Mouse (Mus musculus) brain, adult 10 weeks (tissue): ENCODE data around the gene Rnf111. TPM values are rescaled to one million over a fixed set of nuclear protein-coding genes. Genes with fewer than 3 reads are reported as not detected.

Experiments used
- polyA plus RNA-seq: library from polyadenylated mRNA; stranded (reverse); fragments of 350-450 nt; fragmentation: Illumina TruSeq; extraction: RNeasy Lipid Tissue Mini Kit (QIAGEN cat#74804); gene quantifications from one replicate; pipeline ENCODE4 v1.2.3, GENCODE M21; 2015; ENCODE audit warnings: low read depth, low replicate concordance

The Rnf111 gene
- polyA plus RNA-seq: 23.9 TPM

DNA sequence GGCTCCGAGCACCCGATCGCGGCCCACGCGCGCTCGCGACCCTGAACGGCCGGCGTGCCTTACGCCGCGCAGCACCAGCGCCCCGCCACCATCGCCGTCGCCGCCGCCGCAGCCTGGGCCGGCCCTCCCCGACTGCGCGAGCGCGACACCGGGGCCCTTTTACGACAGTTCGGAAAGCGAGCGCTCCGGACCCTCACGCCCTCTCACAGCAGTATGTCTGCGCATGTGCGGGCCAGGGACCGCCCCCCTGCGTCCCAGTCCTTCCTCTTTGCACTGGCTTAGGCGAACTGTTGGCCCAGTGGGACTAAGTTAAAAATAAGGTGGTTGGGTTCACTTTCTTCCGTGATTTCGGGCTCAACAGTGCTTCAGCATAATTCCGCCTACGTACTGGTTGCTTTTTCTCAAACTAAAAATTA, at the start of gene Rnf111:
TSS of gene Rnf111 (minus strand) at position 100 of the 416 bp plus-strand sequence.

DNA sequence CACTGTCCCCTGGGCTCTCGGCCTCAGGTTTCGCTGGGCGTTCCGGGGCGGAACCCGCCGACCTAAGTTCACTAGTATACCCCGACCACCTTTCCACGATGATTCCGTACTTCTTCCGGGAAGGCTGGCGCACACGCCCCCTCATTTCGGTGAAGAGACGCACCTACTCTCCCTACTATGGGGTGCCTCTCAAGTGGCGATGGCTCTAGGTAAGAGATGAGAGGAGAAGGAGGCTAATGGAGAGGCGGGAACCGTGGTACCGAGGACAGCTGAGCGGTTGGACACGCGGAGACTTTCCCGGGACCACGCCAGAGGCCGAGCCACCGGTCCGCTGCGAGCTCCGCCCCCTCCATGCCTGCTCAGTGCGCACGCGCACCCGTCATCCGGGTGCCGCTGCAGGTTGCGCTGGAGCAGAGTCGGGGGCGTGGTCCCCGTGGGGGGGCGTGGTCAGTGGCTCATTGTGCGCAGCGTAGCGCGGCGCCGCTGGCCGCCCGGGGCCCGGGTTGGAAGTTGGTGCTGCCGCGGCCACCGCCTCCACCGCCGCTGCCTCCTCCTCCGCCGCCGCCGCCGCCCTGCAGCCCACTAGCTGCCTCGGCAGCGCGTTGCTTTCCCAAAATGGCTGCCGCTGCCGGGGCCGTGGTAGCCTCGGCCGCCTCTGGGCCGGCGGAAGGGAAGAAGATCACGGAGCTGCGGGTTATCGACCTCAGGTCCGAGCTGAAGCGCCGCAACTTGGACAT, 38.9 kb upstream of the Rnf111 start, which contains the start of gene Sltm:
TSS of gene Sltm (plus strand) at position 450 of the 737 bp plus-strand sequence.

DNA sequence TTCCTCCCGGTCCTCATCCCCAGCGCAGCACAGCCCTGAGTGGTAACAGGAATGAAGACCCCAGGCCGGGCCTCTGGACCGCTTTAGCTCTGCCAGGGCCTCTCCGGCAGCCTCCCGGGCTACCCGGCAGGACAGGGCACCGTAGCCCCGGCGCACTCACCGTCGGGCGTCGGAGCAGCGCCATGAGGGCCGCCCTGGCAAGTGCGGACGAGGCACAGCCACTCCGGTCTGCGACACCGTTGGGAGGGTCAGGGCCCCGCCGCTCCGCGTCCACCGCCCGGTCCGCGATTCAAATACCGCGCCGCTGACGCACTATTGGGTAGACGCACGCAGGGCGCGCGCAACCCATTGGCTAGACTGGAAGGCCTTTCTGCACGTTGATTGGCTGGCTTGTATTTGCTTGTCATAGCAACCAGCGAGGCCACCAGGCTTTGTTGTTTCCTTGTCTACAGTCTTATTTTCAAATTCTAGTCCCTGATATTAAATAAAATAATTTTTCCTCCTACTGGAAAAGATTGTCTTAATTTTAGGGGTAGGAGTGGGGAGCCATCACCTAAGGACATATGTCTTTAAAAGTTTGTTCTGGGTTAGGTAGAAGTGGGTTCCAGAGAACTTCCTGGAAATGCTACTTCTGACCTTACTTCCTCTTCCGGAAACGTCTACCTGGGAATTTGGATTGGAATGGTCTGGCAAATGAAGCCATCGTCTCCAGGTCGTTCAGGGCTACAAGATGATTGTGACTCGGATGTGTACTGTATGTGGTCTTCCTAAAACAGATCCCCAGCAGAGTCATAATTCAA, 82.1 kb downstream of the Rnf111 start, which contains the start of gene Ccnb2:
TSS of gene Ccnb2 (minus strand) at position 291 of the 800 bp plus-strand sequence.

Other genes starting within 250 kb of the Rnf111 start
- 1.1 TPM for gene Ccnb2, start 82.2 kb downstream of the Rnf111 start, polyA plus RNA-seq
- 36.1 TPM for gene Sltm, start 39.0 kb upstream of the Rnf111 start, polyA plus RNA-seq
- 0.37 TPM for gene Gm10642, start 152.5 kb upstream of the Rnf111 start, polyA plus RNA-seq
- 32.2 TPM for gene Mindy2, start 153.4 kb upstream of the Rnf111 start, polyA plus RNA-seq
- gene Adam10, start 175.3 kb upstream of the Rnf111 start, polyA plus RNA-seq: 43.9 TPM